Mouse (Mus musculus): ENCODE measurements around the gene Gm3045. TPM values are rescaled to one million over a fixed set of nuclear protein-coding genes. Genes with fewer than 3 reads are reported as not detected.

Gene Gm3045
- total and polyA plus RNA-seq, 3 experiments, result not detected

DNA sequence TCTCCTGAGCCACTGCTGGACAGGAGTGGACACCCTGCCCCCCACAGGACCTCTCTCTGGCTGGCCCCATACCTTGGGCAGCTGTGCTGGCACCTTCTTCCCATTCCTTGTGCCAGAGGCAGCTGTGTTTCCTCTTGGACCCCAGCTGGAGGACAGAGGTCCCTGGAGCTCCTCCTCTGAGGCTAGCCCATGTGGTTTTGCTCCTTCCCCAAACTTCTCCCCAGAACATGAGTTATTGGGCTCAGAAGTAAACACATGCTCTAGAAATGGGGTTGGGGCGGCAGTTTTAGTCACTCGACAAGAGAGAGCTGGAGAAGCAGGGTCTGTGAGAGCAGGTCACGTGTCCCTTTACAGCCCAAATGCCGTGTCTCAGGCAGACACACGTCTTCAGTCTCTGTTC lies 39.0 kb upstream of the Gm3045 start:
- Histone ChIP-seq H3K27me3 (replicated peaks) (peaks cover 59% of the 10 kb centered on the region), H3K4me1 (ENCODE audit: control insufficient read depth in 1 of 2, insufficient read depth in 2 of 2) (no peaks in the 10 kb centered on the region), H3K9me3 (replicated peaks; ENCODE audit: low read length) (peaks cover 5% of the 10 kb centered on the region), H3K27ac (ENCODE audit: insufficient read depth, low read depth) (no peak overlapping the region), H3K4me3 (replicated peaks in 1 of 3; ENCODE audit: low read depth in 2 of 3, low read length in 2 of 3, poor library complexity in 1 of 3) (no peak overlapping the region), H3K9ac (ENCODE audit: insufficient read depth, low read depth) (no peak overlapping the region), H3K79me2 (replicated peaks; ENCODE audit: control insufficient read depth, extremely low read depth, insufficient read depth, poor library complexity, severe bottlenecking) (no peaks in the 10 kb centered on the region), H3K36me3 (replicated peaks in 1 of 2; ENCODE audit: control insufficient read depth in 1 of 2, insufficient read depth in 1 of 2, low read length in 1 of 2) (no peaks in the 10 kb centered on the region), H3K4me2 (ENCODE audit: insufficient read depth, low read depth, poor library complexity, severe bottlenecking) (no peak overlapping the region)
- dilution Hi-C loops (cut with MboI; ENCODE audit: extremely low pct_ligation_motif_present, extremely low pct_unique_long_range_greater_than_20kb, low sequenced_read_pairs), result no loop called here
- no peak for DNase-seq (ENCODE audit: extremely low read depth)
- TF ChIP-seq SIN3A (IDR thresholded peaks at IDR 0.05; ENCODE audit: low read length), result no peak
- no peak for TF ChIP-seq RAD21 (IDR thresholded peaks at IDR 0.05; ENCODE audit: low read depth, low read length)
- TF ChIP-seq UBTF (IDR thresholded peaks at IDR 0.05; ENCODE audit: low read depth, low read length), result no peak
- TF ChIP-seq CHD1 (IDR thresholded peaks at IDR 0.05; ENCODE audit: low read depth, low read length), result no peak
- no peak for TF ChIP-seq NELFE (IDR thresholded peaks at IDR 0.05; ENCODE audit: low read depth, low read length)
- no peak for TF ChIP-seq MXI1 (IDR thresholded peaks at IDR 0.05; ENCODE audit: low read depth, low read length)
- no peak for TF ChIP-seq EP300 (IDR thresholded peaks at IDR 0.05; ENCODE audit: low read length)
- no peak for TF ChIP-seq ZKSCAN1 (IDR thresholded peaks at IDR 0.05; ENCODE audit: borderline replicate concordance, low read depth, low read length)
- no peak for TF ChIP-seq KAT2A (IDR thresholded peaks at IDR 0.05; ENCODE audit: insufficient replicate concordance, low read length)
- TF ChIP-seq TBP (conservative IDR thresholded peaks at IDR 0.05; ENCODE audit: low read depth, low read length), result no peak
- TF ChIP-seq ZNF384 (IDR thresholded peaks at IDR 0.05; ENCODE audit: low read depth, low read length), result no peak
- TF ChIP-seq MAZ (IDR thresholded peaks at IDR 0.05; ENCODE audit: low read depth, low read length), result no peak
- no peak for TF ChIP-seq BHLHE40 (IDR thresholded peaks at IDR 0.05; ENCODE audit: low read depth, low read length)
- in situ Hi-C loops (cut with MboI; ENCODE audit: low pct_ligation_motif_present, low pct_unique_long_range_greater_than_20kb, low sequenced_read_pairs), result no loop called here

DNA sequence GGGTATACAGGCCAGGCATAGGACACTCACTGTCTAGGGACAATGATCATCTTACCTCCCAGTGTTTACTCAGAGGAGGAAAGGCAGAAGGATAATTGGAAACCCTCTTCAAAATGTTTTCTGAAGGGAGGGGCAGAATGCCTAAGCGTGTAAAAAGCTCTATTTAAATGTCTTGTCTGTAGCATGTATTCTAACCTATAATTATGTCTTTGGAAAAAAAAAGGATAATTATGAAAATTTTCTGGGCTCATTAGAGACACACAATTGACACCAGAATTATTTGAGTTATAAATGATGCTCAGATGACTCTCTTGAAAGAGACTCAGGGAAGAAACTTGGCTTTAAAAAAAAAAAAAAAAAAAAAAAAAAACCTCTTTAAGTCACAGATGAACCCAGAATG lies 38.4 kb upstream of the Gm3045 start:
- H3K27me3 ChIP-seq (replicated peaks), result peaks cover 63% of the 10 kb centered on the region

More for the DNA sequence above, 38.4 kb upstream of the Gm3045 start:
- Histone ChIP-seq H3K27ac (ENCODE audit: insufficient read depth, low read depth) (no peak overlapping the region), H3K4me2 (ENCODE audit: insufficient read depth, low read depth, poor library complexity, severe bottlenecking) (no peak overlapping the region), H3K4me3 (replicated peaks in 1 of 3; ENCODE audit: low read depth in 2 of 3, low read length in 2 of 3, poor library complexity in 1 of 3) (no peak overlapping the region), H3K79me2 (replicated peaks; ENCODE audit: control insufficient read depth, extremely low read depth, insufficient read depth, poor library complexity, severe bottlenecking) (no peaks in the 10 kb centered on the region), H3K4me1 (ENCODE audit: control insufficient read depth in 1 of 2, insufficient read depth in 2 of 2) (no peaks in the 10 kb centered on the region), H3K9me3 (replicated peaks; ENCODE audit: low read length) (peaks cover 5% of the 10 kb centered on the region), H3K36me3 (replicated peaks in 1 of 2; ENCODE audit: control insufficient read depth in 1 of 2, insufficient read depth in 1 of 2, low read length in 1 of 2) (no peaks in the 10 kb centered on the region), H3K9ac (ENCODE audit: insufficient read depth, low read depth) (no peak overlapping the region)
- DNase-seq (ENCODE audit: extremely low read depth), result no peak
- TF ChIP-seq RCOR1 (conservative IDR thresholded peaks at IDR 0.05; ENCODE audit: low read depth, low read length) (no peak), NRF1 (IDR thresholded peaks at IDR 0.05; ENCODE audit: low read depth, low read length) (no peak), MEF2A (IDR thresholded peaks at IDR 0.05; ENCODE audit: borderline replicate concordance, low read depth, low read length) (no peak), USF1 (IDR thresholded peaks at IDR 0.05; ENCODE audit: low read depth, low read length) (no peak), MAZ (IDR thresholded peaks at IDR 0.05; ENCODE audit: low read depth, low read length) (no peak), CHD1 (IDR thresholded peaks at IDR 0.05; ENCODE audit: low read depth, low read length) (no peak)
- dilution Hi-C loops (cut with MboI; ENCODE audit: extremely low pct_ligation_motif_present, extremely low pct_unique_long_range_greater_than_20kb, low sequenced_read_pairs) (no loop called here), in situ Hi-C loops (cut with MboI; ENCODE audit: low pct_ligation_motif_present, low pct_unique_long_range_greater_than_20kb, low sequenced_read_pairs) (no loop called here)
